Mouse (Mus musculus) kidney, adult 10 weeks (tissue): Measurements from ENCODE around the gene Itih5. TPM values are rescaled to one million over a fixed set of nuclear protein-coding genes. Genes with fewer than 3 reads are reported as not detected.

Experiments used
- polyA plus RNA-seq: library from polyadenylated mRNA; stranded (reverse); fragments of 350-450 nt; fragmentation: Illumina TruSeq; extraction: RNeasy Lipid Tissue Mini Kit (QIAGEN cat#74804); gene quantifications from one replicate; pipeline ENCODE4 v1.2.3, GENCODE M21; 2014; ENCODE audit warnings: low read depth, low replicate concordance

Gene Itih5
- polyA plus RNA-seq: 33.9 TPM

DNA sequence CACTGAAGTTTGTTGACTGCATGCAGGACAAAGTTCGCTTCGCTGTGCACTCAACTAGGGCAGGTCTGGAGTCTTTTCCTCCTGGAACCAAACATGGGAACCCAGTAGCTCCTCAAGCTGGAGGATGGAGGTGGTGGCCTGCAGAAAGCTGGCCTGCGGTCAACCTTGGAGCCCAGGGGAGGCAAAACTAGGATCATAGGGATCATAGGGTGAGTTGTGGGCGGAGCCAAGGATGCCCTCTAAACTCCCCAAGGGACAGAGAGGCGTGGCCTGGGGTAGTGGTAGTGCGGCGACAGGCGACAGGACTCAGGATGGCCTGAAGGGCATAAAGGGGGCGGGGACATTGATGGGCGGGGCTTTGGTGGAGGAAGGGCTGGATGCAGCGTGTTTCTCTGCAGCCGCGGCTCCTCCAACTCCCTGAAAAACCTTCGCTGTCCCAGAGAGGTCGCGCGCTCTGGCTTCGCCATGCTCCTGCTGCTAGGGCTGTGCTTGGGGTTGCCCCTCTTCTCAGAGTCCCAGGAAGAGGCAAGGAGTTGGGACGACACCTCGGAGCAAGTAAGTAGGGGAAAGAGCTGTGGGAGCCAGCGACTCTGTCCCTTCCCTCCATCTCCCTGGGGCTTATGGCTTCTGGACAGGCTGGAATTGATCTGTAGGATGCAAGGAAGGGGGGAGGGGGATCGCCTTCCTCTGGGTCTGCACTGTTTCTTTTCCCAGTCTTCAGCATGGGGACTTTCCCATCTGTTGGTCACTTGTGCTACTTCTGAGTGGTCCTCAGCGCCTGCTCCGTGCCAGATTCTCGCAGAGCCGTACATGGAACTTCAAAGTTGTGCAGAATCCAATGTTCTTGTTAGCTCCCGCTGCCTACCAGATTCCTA is at the start of gene Itih5:
Gene Itih5, plus strand, starts transcription at position 371 of the 875 bp plus-strand sequence.

GRCm38 (mm10) chr2:10131296-10131695 is 22.1 kb upstream of the Itih5 start, which contains the start of gene Itih2:
TSS of gene Itih2 (minus strand) at chr2:10131396.

Other genes with a start within 250 kb of the Itih5 start
- gene Taf3, start 105.0 kb upstream of the Itih5 start, polyA plus RNA-seq: 7.6 TPM
- 1,463 TPM for gene Atp5c1, start 73.1 kb upstream of the Itih5 start, polyA plus RNA-seq
- gene Kin, start 73.0 kb upstream of the Itih5 start, polyA plus RNA-seq: 20.5 TPM
- gene Itih2, start 22.2 kb upstream of the Itih5 start, polyA plus RNA-seq: 1.4 TPM
- not detected for gene Sfmbt2, start 216.9 kb downstream of the Itih5 start, polyA plus RNA-seq